Mouse (Mus musculus): Measurements from ENCODE around the gene Esrrb. TPM values are rescaled to one million over a fixed set of nuclear protein-coding genes. Genes with fewer than 3 reads are reported as not detected.

The Esrrb gene
- polyA plus RNA-seq, 1 experiment from 2014 or later, result 1.9 TPM

GRCm38 (mm10) chr12:86473630-86474029, 112.7 kb downstream of the Esrrb start:
- ATAC-seq (ENCODE audit: insufficient number of reproducible peaks, insufficient read depth, low FRiP score, low read depth), result no peak
- no peak overlapping the region for H3K4me3 ChIP-seq (ENCODE audit: control insufficient read depth in 1 of 2, insufficient read depth in 1 of 2, low read depth in 1 of 2, low read length in 2 of 2)
- peaks cover 20 to 21% of the 10 kb centered on the region in 2 experiments for H3K4me1 ChIP-seq (ENCODE audit: control insufficient read depth in 2 of 2, insufficient read depth in 2 of 2, low read length in 2 of 2)
- no peaks in the 10 kb centered on the region for H3K36me3 ChIP-seq (ENCODE audit: control insufficient read depth, insufficient read depth, low read length)
- no peak overlapping the region for H3K9ac ChIP-seq (ENCODE audit: low read length)
- H3K27me3 ChIP-seq (ENCODE audit: control insufficient read depth, insufficient read depth, low read length), result 0 out of 2 replicates have a peak, but pooled peaks cover 4% of the 10 kb centered on the region
- H3K27ac ChIP-seq (replicated peaks in 1 of 2; ENCODE audit: control insufficient read depth in 1 of 2, insufficient read depth in 1 of 2, low read depth in 2 of 2, low read length in 2 of 2), result no peak overlapping the region
- 38% methylated on average over 12 of the region's 12 CpGs for WGBS
- no peak overlapping the region for H3K4me2 ChIP-seq (ENCODE audit: low read length)
- no peaks in the 10 kb centered on the region for H3K9me3 ChIP-seq (ENCODE audit: control insufficient read depth, low read length)

- Histone ChIP-seq H3K4me3 (ENCODE audit: control insufficient read depth in 1 of 2, insufficient read depth in 1 of 2, low read depth in 1 of 2, low read length in 2 of 2) (no peak overlapping the region), H3K27me3 (ENCODE audit: control insufficient read depth, insufficient read depth, low read length) (no peaks in the 10 kb centered on the region), H3K9ac (ENCODE audit: low read length) (no peak overlapping the region), H3K4me2 (ENCODE audit: low read length) (no peak overlapping the region), H3K9me3 (ENCODE audit: control insufficient read depth, low read length) (no peaks in the 10 kb centered on the region), H3K27ac (replicated peaks in 1 of 2; ENCODE audit: control insufficient read depth in 1 of 2, insufficient read depth in 1 of 2, low read depth in 2 of 2, low read length in 2 of 2) (peak overlapping the region in 1 of 2 experiments; percentile 6; a peak in 1 of 4 replicates), H3K36me3 (ENCODE audit: control insufficient read depth, insufficient read depth, low read length) (no peaks in the 10 kb centered on the region), H3K4me1 (ENCODE audit: control insufficient read depth in 2 of 2, insufficient read depth in 2 of 2, low read length in 2 of 2) (peaks cover 20 to 21% of the 10 kb centered on the region in 2 experiments)
- ATAC-seq (ENCODE audit: insufficient number of reproducible peaks, insufficient read depth, low FRiP score, low read depth), result no peak
- 34% methylated on average over 7 of the region's 7 CpGs for WGBS
Observed at GRCm38 (mm10) chr12:86475994-86476393, 115.1 kb downstream of the Esrrb start.

- Histone ChIP-seq H3K9ac (ENCODE audit: low read length) (no peak overlapping the region), H3K4me3 (ENCODE audit: control insufficient read depth in 1 of 2, insufficient read depth in 1 of 2, low read depth in 1 of 2, low read length in 2 of 2) (no peak overlapping the region), H3K27me3 (ENCODE audit: control insufficient read depth, insufficient read depth, low read length) (no peaks in the 10 kb centered on the region), H3K4me2 (ENCODE audit: low read length) (no peak overlapping the region), H3K36me3 (ENCODE audit: control insufficient read depth, insufficient read depth, low read length) (no peaks in the 10 kb centered on the region), H3K27ac (replicated peaks in 1 of 2; ENCODE audit: control insufficient read depth in 1 of 2, insufficient read depth in 1 of 2, low read depth in 2 of 2, low read length in 2 of 2) (no peak overlapping the region), H3K9me3 (ENCODE audit: control insufficient read depth, low read length) (no peaks in the 10 kb centered on the region), H3K4me1 (ENCODE audit: control insufficient read depth in 2 of 2, insufficient read depth in 2 of 2, low read length in 2 of 2) (peaks cover 23 to 29% of the 10 kb centered on the region in 2 experiments)
- ATAC-seq (ENCODE audit: insufficient number of reproducible peaks, insufficient read depth, low FRiP score, low read depth), result no peak
- whole genome bisulfite sequencing, result 89% methylated on average over 5 of the region's 5 CpGs
Observed at GRCm38 (mm10) chr12:86478908-86479307, 118.0 kb downstream of the Esrrb start.

- no peak overlapping the region for H3K27ac ChIP-seq (replicated peaks in 1 of 2; ENCODE audit: control insufficient read depth in 1 of 2, insufficient read depth in 1 of 2, low read depth in 2 of 2, low read length in 2 of 2)
- 69% methylated on average over 6 of the region's 6 CpGs for WGBS
- ATAC-seq (ENCODE audit: insufficient number of reproducible peaks, insufficient read depth, low FRiP score, low read depth), result no peak
Observed at GRCm38 (mm10) chr12:86482029-86482428, 121.1 kb downstream of the Esrrb start.

DNA sequence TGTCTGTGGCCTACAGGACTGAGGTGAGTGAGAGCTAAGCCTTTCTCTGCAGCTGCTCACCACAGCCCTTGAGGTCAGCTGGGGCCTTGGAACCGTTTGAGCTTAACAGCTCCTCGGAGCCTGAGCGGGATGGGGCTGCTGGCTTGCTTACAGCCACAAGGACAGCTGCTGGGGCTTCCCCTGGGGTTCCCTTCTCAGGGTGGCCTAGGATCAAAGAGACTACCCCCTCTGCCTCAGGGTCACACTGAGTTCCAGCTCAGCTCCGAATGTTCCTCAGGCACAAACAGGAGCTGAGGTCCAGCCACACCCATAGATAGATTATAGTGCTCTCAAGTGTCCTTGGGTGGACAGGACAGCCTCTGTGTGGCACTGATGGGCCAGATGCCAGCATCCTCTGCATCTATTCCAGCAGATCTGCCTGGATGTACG, 122.5 kb downstream of the Esrrb start:
- WGBS, result 33% methylated on average over 5 of the region's 5 CpGs

More at GRCm38 (mm10) chr12:86482029-86482428, 121.1 kb downstream of the Esrrb start:
- H3K9ac ChIP-seq (ENCODE audit: low read length), result no peak overlapping the region
- H3K4me2 ChIP-seq (ENCODE audit: low read length), result no peak overlapping the region
- no peaks in the 10 kb centered on the region for H3K36me3 ChIP-seq (ENCODE audit: control insufficient read depth, insufficient read depth, low read length)
- H3K4me3 ChIP-seq (ENCODE audit: control insufficient read depth in 1 of 2, insufficient read depth in 1 of 2, low read depth in 1 of 2, low read length in 2 of 2), result no peak overlapping the region
- H3K27me3 ChIP-seq (ENCODE audit: control insufficient read depth, insufficient read depth, low read length), result no peaks in the 10 kb centered on the region
- no peaks in the 10 kb centered on the region for H3K9me3 ChIP-seq (ENCODE audit: control insufficient read depth, low read length)
- H3K4me1 ChIP-seq (ENCODE audit: control insufficient read depth in 2 of 2, insufficient read depth in 2 of 2, low read length in 2 of 2), result peaks cover 6 to 10% of the 10 kb centered on the region in 2 experiments; a peak in 3 of 4 replicates

DNA sequence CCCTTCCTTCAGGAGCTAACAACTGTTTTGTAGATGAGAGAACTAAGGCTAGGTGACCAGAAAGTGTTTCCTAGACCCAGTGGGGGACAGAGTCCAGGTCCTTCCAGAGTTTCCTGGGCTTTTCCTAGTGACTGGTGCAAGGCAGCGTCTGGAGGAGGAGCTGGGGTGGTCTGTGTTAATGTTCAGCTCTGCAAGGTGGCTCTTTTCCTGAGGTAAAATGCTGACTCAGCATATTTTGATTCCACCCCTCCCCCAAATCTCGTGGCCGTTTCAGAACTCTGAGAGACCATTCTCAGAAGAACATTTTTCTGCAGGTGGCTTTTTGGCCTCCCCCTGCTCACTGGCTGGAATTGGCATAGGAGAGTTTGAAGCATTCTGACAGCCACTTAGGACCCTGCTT, 127.1 kb downstream of the Esrrb start:
- no peaks in the 10 kb centered on the region for H3K36me3 ChIP-seq (ENCODE audit: control insufficient read depth, insufficient read depth, low read length)
- H3K4me1 ChIP-seq (ENCODE audit: control insufficient read depth in 2 of 2, insufficient read depth in 2 of 2, low read length in 2 of 2), result peaks cover 14 to 20% of the 10 kb centered on the region in 2 experiments
- ATAC-seq (ENCODE audit: insufficient number of reproducible peaks, insufficient read depth, low FRiP score, low read depth), result no peak
- WGBS, result 65% methylated on average over 3 of the region's 3 CpGs
- no peak overlapping the region for H3K4me2 ChIP-seq (ENCODE audit: low read length)
- no peak overlapping the region for H3K4me3 ChIP-seq (ENCODE audit: control insufficient read depth in 1 of 2, insufficient read depth in 1 of 2, low read depth in 1 of 2, low read length in 2 of 2)
- H3K27me3 ChIP-seq (ENCODE audit: control insufficient read depth, insufficient read depth, low read length), result no peaks in the 10 kb centered on the region
- H3K27ac ChIP-seq (replicated peaks in 1 of 2; ENCODE audit: control insufficient read depth in 1 of 2, insufficient read depth in 1 of 2, low read depth in 2 of 2, low read length in 2 of 2), result no peak overlapping the region
- H3K9ac ChIP-seq (ENCODE audit: low read length), result no peak overlapping the region
- H3K9me3 ChIP-seq (ENCODE audit: control insufficient read depth, low read length), result no peaks in the 10 kb centered on the region

More for the DNA sequence above, 122.5 kb downstream of the Esrrb start:
- H3K36me3 ChIP-seq (ENCODE audit: control insufficient read depth, insufficient read depth, low read length), result no peaks in the 10 kb centered on the region
- H3K4me3 ChIP-seq (ENCODE audit: control insufficient read depth in 1 of 2, insufficient read depth in 1 of 2, low read depth in 1 of 2, low read length in 2 of 2), result no peak overlapping the region
- H3K9me3 ChIP-seq (ENCODE audit: control insufficient read depth, low read length), result no peaks in the 10 kb centered on the region
- H3K27me3 ChIP-seq (ENCODE audit: control insufficient read depth, insufficient read depth, low read length), result no peaks in the 10 kb centered on the region
- ATAC-seq (ENCODE audit: insufficient number of reproducible peaks, insufficient read depth, low FRiP score, low read depth), result no peak; the same call in 1 of the 2 replicates
- H3K4me2 ChIP-seq (ENCODE audit: low read length), result no peak overlapping the region
- H3K27ac ChIP-seq (replicated peaks in 1 of 2; ENCODE audit: control insufficient read depth in 1 of 2, insufficient read depth in 1 of 2, low read depth in 2 of 2, low read length in 2 of 2), result no peak overlapping the region
- peaks cover 6 to 10% of the 10 kb centered on the region in 2 experiments; a peak in 3 of 4 replicates for H3K4me1 ChIP-seq (ENCODE audit: control insufficient read depth in 2 of 2, insufficient read depth in 2 of 2, low read length in 2 of 2)
- no peak overlapping the region for H3K9ac ChIP-seq (ENCODE audit: low read length)

DNA sequence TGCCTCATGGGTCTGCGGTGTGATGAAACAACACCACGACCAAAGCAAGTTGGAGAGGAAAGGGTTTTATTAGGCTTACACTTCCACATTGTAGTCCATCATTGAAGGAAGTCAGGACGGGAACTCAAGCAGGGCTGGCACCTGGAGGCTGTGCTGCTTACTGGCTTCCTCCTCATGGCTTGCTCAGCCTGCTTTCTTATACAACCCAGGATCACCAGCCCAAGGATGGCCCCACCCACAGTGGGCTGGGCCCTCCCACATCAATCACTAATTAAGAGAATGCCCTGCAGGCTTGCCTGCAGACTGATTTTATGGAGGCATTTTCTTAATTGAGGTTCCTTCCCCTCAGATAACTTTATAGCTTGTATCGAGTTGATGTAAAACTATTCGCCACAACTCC, 129.1 kb downstream of the Esrrb start:
- Histone ChIP-seq H3K36me3 (ENCODE audit: control insufficient read depth, insufficient read depth, low read length) (no peaks in the 10 kb centered on the region), H3K27me3 (ENCODE audit: control insufficient read depth, insufficient read depth, low read length) (no peaks in the 10 kb centered on the region), H3K4me1 (ENCODE audit: control insufficient read depth in 2 of 2, insufficient read depth in 2 of 2, low read length in 2 of 2) (peaks cover 14 to 20% of the 10 kb centered on the region in 2 experiments), H3K9ac (ENCODE audit: low read length) (no peak overlapping the region), H3K4me2 (ENCODE audit: low read length) (no peak overlapping the region), H3K9me3 (ENCODE audit: control insufficient read depth, low read length) (no peaks in the 10 kb centered on the region), H3K27ac (replicated peaks in 1 of 2; ENCODE audit: control insufficient read depth in 1 of 2, insufficient read depth in 1 of 2, low read depth in 2 of 2, low read length in 2 of 2) (no peak overlapping the region), H3K4me3 (ENCODE audit: control insufficient read depth in 1 of 2, insufficient read depth in 1 of 2, low read depth in 1 of 2, low read length in 2 of 2) (no peak overlapping the region)
- no peak for ATAC-seq (ENCODE audit: insufficient number of reproducible peaks, insufficient read depth, low FRiP score, low read depth)
- WGBS, result 88% methylated on average over 5 of the region's 5 CpGs

DNA sequence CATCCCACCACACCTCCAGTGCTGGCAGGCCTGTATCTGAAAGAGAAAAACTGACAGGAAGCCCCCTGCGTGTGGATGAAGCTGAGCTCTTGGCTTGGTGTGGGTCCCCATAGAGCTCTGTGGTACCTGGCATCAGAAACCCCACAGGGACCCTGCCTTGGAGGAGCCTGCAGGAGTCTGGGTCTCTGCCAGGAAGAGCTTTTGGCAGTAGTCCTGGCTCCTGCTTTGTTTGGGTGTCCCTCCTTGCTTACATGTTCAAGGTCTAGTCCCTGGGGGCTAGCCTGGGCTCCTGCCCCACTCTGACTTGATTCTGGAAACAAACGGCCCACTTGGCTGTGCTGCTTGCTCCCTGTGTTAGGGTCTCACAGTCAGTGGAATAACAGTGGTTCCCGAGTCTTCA, 130.6 kb downstream of the Esrrb start:
- H3K27ac ChIP-seq (replicated peaks in 1 of 2; ENCODE audit: control insufficient read depth in 1 of 2, insufficient read depth in 1 of 2, low read depth in 2 of 2, low read length in 2 of 2), result no peak overlapping the region
- no peaks in the 10 kb centered on the region for H3K27me3 ChIP-seq (ENCODE audit: control insufficient read depth, insufficient read depth, low read length)
- H3K4me2 ChIP-seq (ENCODE audit: low read length), result no peak overlapping the region
- peaks cover 14 to 20% of the 10 kb centered on the region in 2 experiments for H3K4me1 ChIP-seq (ENCODE audit: control insufficient read depth in 2 of 2, insufficient read depth in 2 of 2, low read length in 2 of 2)
- WGBS, result 51% methylated on average over 3 of the region's 3 CpGs
- H3K4me3 ChIP-seq (ENCODE audit: control insufficient read depth in 1 of 2, insufficient read depth in 1 of 2, low read depth in 1 of 2, low read length in 2 of 2), result no peak overlapping the region
- no peak overlapping the region for H3K9ac ChIP-seq (ENCODE audit: low read length)
- H3K36me3 ChIP-seq (ENCODE audit: control insufficient read depth, insufficient read depth, low read length), result no peaks in the 10 kb centered on the region
- no peak for ATAC-seq (ENCODE audit: insufficient number of reproducible peaks, insufficient read depth, low FRiP score, low read depth)
- H3K9me3 ChIP-seq (ENCODE audit: control insufficient read depth, low read length), result no peaks in the 10 kb centered on the region

Data from heart, embryonic 14.5 days (tissue).